Mouse (Mus musculus) heart, postnatal 0 days (tissue): ENCODE measurements around the gene Aloxe3.

ENCODE experiments used
- CTCF ChIP-seq: IDR thresholded peaks from 2 replicates; pipeline ENCODE4 v1.5.1; 2016; ENCODE audit warnings: antibody characterized with exemption, control low read depth, low read depth
- EP300 ChIP-seq: IDR thresholded peaks from 2 replicates; pipeline ENCODE4 v1.6.1; 2016; ENCODE audit warnings: antibody characterized with exemption, low read depth

GRCm38 (mm10) chr11:69092871-69093270, 32.8 kb upstream of the Aloxe3 start:
- peak; percentile 17; the same call in 1 of the 2 replicates for TF ChIP-seq CTCF
- TF ChIP-seq EP300: no peak
